Mouse (Mus musculus) fat pad, adult 2 months (tissue): ENCODE measurements around the gene Rps18.

Experiments used
- DNase-seq: peaks from one replicate; pipeline ENCODE4 v3.0.0-alpha.2; 2011; ENCODE audit warnings: low read depth, low spot score; ENCODE audit errors: extremely low read depth

The Rps18 gene

GRCm38 (mm10) chr17:33948090-33948904, 7.5 kb downstream of the Rps18 start:
- DNase-seq: no peak

- DNase-seq: no peak
These were observed 8.2 kb downstream of the Rps18 start for GRCm38 (mm10) chr17:33947430-33948089.

- no peak for DNase-seq
These were observed 12.3 kb downstream of the Rps18 start for GRCm38 (mm10) chr17:33943454-33943853.

- DNase-seq: no peak
These were observed 14.4 kb downstream of the Rps18 start for GRCm38 (mm10) chr17:33941381-33941780.

- DNase-seq: no peak
These were observed 14.8 kb downstream of the Rps18 start for GRCm38 (mm10) chr17:33940981-33941380.

GRCm38 (mm10) chr17:33940206-33940805, 15.5 kb downstream of the Rps18 start, which contains the start of the genes Pfdn6 and Wdr46:
Gene Pfdn6 (minus strand): TSS chr17:33940343.
Gene Wdr46 (plus strand): TSS chr17:33940660.
- DNase-seq: peak; percentile 68

- no peak for DNase-seq
These were observed 17.0 kb downstream of the Rps18 start for GRCm38 (mm10) chr17:33938783-33939182.

GRCm38 (mm10) chr17:33936993-33937392, 18.8 kb downstream of the Rps18 start:
- no peak for DNase-seq

GRCm38 (mm10) chr17:33935422-33936055, 20.3 kb downstream of the Rps18 start:
- no peak for DNase-seq

GRCm38 (mm10) chr17:33932970-33933369, 22.8 kb downstream of the Rps18 start:
- no peak for DNase-seq

- DNase-seq: no peak
These were observed 23.4 kb downstream of the Rps18 start for GRCm38 (mm10) chr17:33932448-33932847.

- no peak for DNase-seq
These were observed 23.9 kb downstream of the Rps18 start for GRCm38 (mm10) chr17:33931947-33932346.

- no peak for DNase-seq
These were observed 24.5 kb downstream of the Rps18 start for GRCm38 (mm10) chr17:33931159-33931866.

GRCm38 (mm10) chr17:33930280-33931158, 25.3 kb downstream of the Rps18 start:
- DNase-seq: peak; percentile 64

GRCm38 (mm10) chr17:33929371-33930279, 26.2 kb downstream of the Rps18 start, which contains the start of gene Rgl2:
Gene Rgl2 (plus strand): TSS chr17:33929543.
- DNase-seq: no peak

- DNase-seq: no peak
These were observed 27.4 kb downstream of the Rps18 start for GRCm38 (mm10) chr17:33928251-33928947.

- DNase-seq: no peak
These were observed 29.4 kb downstream of the Rps18 start for GRCm38 (mm10) chr17:33926207-33926932.
